Mouse (Mus musculus) heart, postnatal 0 days (tissue): Measurements from ENCODE around the gene Tex50. TPM values are rescaled to one million over a fixed set of nuclear protein-coding genes. Genes with fewer than 3 reads are reported as not detected.

Source experiments
- ATAC-seq: fragments of 200-750 bp; cut with Nextera tagmentation; 2 replicates; pipeline ENCODE4 v1.8.0; 2017; ENCODE audit warnings: low read depth, moderate number of reproducible peaks, moderate library complexity; ENCODE audit not compliant: insufficient read depth
- DNase-seq: peaks from one replicate; pipeline ENCODE4 v3.0.0-alpha.2; 2016; ENCODE audit warnings: low spot score
- H3K27ac ChIP-seq: fragments of 300-500 bp; sonication (generic); 2 replicates; pipeline ENCODE4 v1.5.1; 2014; ENCODE audit warnings: low read depth, mild to moderate bottlenecking
- H3K27me3 ChIP-seq: fragments of 300-500 bp; sonication (generic); 2 replicates; pipeline ENCODE4 v1.6.1; 2014; ENCODE audit warnings: low read length, mixed read lengths; ENCODE audit not compliant: control insufficient read depth, insufficient read depth
- H3K36me3 ChIP-seq: fragments of 300-500 bp; sonication (generic); replicated peaks from 2 replicates; pipeline ENCODE4 v1.6.1; 2014; ENCODE audit warnings: low read length, mixed read lengths; ENCODE audit not compliant: control insufficient read depth, insufficient read depth
- H3K4me1 ChIP-seq: fragments of 300-500 bp; sonication (generic); 2 replicates; pipeline ENCODE4 v1.6.1; 2014; ENCODE audit warnings: antibody characterized with exemption; ENCODE audit not compliant: control insufficient read depth, insufficient read depth
- H3K4me2 ChIP-seq: fragments of 300-500 bp; sonication (generic); 2 replicates; pipeline ENCODE4 v1.6.1; 2014; ENCODE audit warnings: low read depth, mild to moderate bottlenecking, low read length, moderate library complexity
- H3K4me3 ChIP-seq: fragments of 300-500 bp; sonication (generic); 2 replicates; pipeline ENCODE4 v1.5.1; 2014; ENCODE audit warnings: low read depth, low read length
- H3K9ac ChIP-seq: fragments of 300-500 bp; sonication (generic); replicated peaks from 2 replicates; pipeline ENCODE4 v1.6.1; 2014; ENCODE audit warnings: low read depth, low read length, mixed read lengths
- H3K9me3 ChIP-seq: fragments of 300-500 bp; sonication (generic); replicated peaks from 2 replicates; pipeline ENCODE4 v1.6.1; 2016; ENCODE audit warnings: low read length; ENCODE audit not compliant: control insufficient read depth
- CTCF ChIP-seq: IDR thresholded peaks from 2 replicates; pipeline ENCODE4 v1.5.1; 2016; ENCODE audit warnings: antibody characterized with exemption, control low read depth, low read depth
- EP300 ChIP-seq: IDR thresholded peaks from 2 replicates; pipeline ENCODE4 v1.6.1; 2016; ENCODE audit warnings: antibody characterized with exemption, low read depth
- WGBS: fragments of 180-500 bp; shearing (Covaris S2); extraction: QIAGEN DNeasy Blood & Tissue Kit; methylation state at CpG from one replicate; pipeline ENCODE4 v1.1.7; 2014; 5-methylcytosine and 5-hydroxymethylcytosine counted together
- polyA plus RNA-seq: library from polyadenylated mRNA; unstranded; fragments of >200 nt; fragmentation: Nextera tagmentation; extraction: Ambion mirVana; gene quantifications from 2 replicates; pipeline ENCODE4 v1.2.1, GENCODE M21; 2015
- total RNA-seq: library from RNA; depleted of rRNA; stranded (reverse); fragments of >200 nt; gene quantifications from 2 replicates; pipeline ENCODE4 v1.2.3, GENCODE M21; 2014; ENCODE audit warnings: low replicate concordance; rRNA removed

The Tex50 gene
- total and polyA plus RNA-seq, 2 experiments from 2014 or later, result not detected

DNA sequence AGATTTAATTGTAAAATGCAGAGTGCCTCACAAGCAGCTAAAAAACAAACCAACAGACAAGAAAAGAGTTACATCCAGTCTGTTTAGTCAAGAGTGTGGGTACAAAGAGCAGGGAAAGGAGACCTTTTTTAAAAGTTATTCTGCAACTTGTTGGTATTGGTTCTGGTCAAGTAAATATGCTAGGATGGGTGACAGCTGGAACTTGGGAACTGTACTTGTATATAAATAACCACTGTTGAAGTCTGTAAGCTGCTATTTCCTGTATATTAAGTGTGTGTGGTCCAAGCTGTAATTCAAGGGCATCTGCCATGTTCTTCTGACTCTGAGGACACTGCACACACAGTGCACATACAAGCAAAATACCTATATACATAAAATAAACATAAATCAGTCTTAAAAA, 44.5 kb downstream of the Tex50 start:
- ATAC-seq (no peak), DNase-seq (no peak)
- H3K27ac ChIP-seq, result no peak overlapping the region
- H3K4me3 ChIP-seq, result no peak overlapping the region
- TF ChIP-seq CTCF, result no peak
- H3K4me1 ChIP-seq, result peaks cover 8% of the 10 kb centered on the region; the same call in 1 of the 2 replicates
- H3K36me3 ChIP-seq, result peaks cover 2% of the 10 kb centered on the region; the same call in 1 of the 2 replicates
- no peaks in the 10 kb centered on the region for H3K9me3 ChIP-seq
- H3K4me2 ChIP-seq, result no peak overlapping the region
- H3K27me3 ChIP-seq, result no peaks in the 10 kb centered on the region
- no peak overlapping the region for H3K9ac ChIP-seq

DNA sequence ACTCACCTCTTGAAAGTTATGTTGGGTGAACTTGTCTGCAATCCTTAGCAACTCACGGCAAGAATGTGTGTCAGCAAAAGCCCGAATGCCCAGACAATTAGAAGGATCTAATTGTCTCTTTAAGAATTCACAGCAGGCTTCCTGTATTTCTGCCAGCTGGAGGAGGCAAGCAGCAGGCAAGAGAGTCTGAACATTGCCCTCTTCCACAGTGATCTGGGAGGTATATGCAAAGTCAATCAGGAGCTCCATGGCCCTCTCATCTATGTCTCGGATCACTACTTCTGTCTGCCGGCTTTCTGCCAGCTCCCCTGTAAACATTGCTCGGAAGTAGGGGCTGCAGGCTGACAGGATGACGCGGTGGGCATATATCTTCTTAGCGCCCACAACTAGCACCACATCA, 49.9 kb downstream of the Tex50 start:
- H3K27ac ChIP-seq, result no peak overlapping the region
- 91% methylated on average over 8 of the region's 8 CpGs for WGBS
- no peak for TF ChIP-seq EP300
- no peak for TF ChIP-seq CTCF
- no peak overlapping the region for H3K9ac ChIP-seq
- H3K9me3 ChIP-seq, result no peaks in the 10 kb centered on the region
- no peak overlapping the region for H3K4me3 ChIP-seq
- H3K4me1 ChIP-seq, result peaks cover 2% of the 10 kb centered on the region; the same call in 1 of the 2 replicates
- H3K36me3 ChIP-seq, result peaks cover 31% of the 10 kb centered on the region
- H3K27me3 ChIP-seq, result no peaks in the 10 kb centered on the region
- H3K4me2 ChIP-seq, result no peak overlapping the region
- ATAC-seq (no peak), DNase-seq (no peak)

Other genes with a start within 250 kb of the Tex50 start
- gene Serpinc1, start 180.7 kb downstream of the Tex50 start, total RNA-seq, result 0.53 and 1.3 TPM in 2 replicates
- gene Serpinc1, start 180.7 kb downstream of the Tex50 start, polyA plus RNA-seq, result 1.5 and 1.6 TPM in 2 replicates
- 3.1 and 5.6 TPM in 2 replicates for gene Zbtb37, start 124.5 kb downstream of the Tex50 start, total RNA-seq
- 4.5 and 5.0 TPM in 2 replicates for gene Zbtb37, start 124.5 kb downstream of the Tex50 start, polyA plus RNA-seq
- 16.3 and 18.6 TPM in 2 replicates for gene Dars2, start 88.7 kb downstream of the Tex50 start, total RNA-seq
- gene Dars2, start 88.7 kb downstream of the Tex50 start, polyA plus RNA-seq, result 17.4 and 19.8 TPM in 2 replicates
- 0.69 and 5.3 TPM in 2 replicates for gene Cenpl, start 88.6 kb downstream of the Tex50 start, total RNA-seq
- gene Cenpl, start 88.6 kb downstream of the Tex50 start, polyA plus RNA-seq, result 6.9 and 7.3 TPM in 2 replicates
- gene Klhl20, start 27.8 kb downstream of the Tex50 start, total RNA-seq, result 9.8 and 11.1 TPM in 2 replicates
- 7.0 and 8.0 TPM in 2 replicates for gene Klhl20, start 27.8 kb downstream of the Tex50 start, polyA plus RNA-seq
- 5.1 and 5.9 TPM in 2 replicates for gene Ankrd45, start 16.6 kb downstream of the Tex50 start, total RNA-seq
- gene Ankrd45, start 16.6 kb downstream of the Tex50 start, polyA plus RNA-seq, result 2.6 and 3.0 TPM in 2 replicates
- gene Prdx6, start 91.9 kb upstream of the Tex50 start, total RNA-seq, result 195 and 219 TPM in 2 replicates
- 311 and 322 TPM in 2 replicates for gene Prdx6, start 91.9 kb upstream of the Tex50 start, polyA plus RNA-seq
- gene Tnfsf4, start 236.1 kb upstream of the Tex50 start, total RNA-seq, result not detected in 2 replicates
- 0.05 TPM in 1 of 2 replicates, not detected in the other for gene Tnfsf4, start 236.1 kb upstream of the Tex50 start, polyA plus RNA-seq